Mouse (Mus musculus): ENCODE measurements at regions not wholly inside any gene's neighbourhood (a gene's known extent, or its start where the extent isn't known, plus 50 kb on each side); places are given as distances from the start of the nearest gene placed in this dataset.

GRCm38 (mm10) chr12:25315969-25316368 is 219.0 kb upstream of the Id2 start:
- TF ChIP-seq CTCF (IDR thresholded peaks at IDR 0.05) (no peak), EP300 (IDR thresholded peaks at IDR 0.05) (no peak)

Measured in lung, postnatal 0 days (tissue).